ENCODE assay signal across 26 mouse cellular contexts in the genomic region with DNA sequence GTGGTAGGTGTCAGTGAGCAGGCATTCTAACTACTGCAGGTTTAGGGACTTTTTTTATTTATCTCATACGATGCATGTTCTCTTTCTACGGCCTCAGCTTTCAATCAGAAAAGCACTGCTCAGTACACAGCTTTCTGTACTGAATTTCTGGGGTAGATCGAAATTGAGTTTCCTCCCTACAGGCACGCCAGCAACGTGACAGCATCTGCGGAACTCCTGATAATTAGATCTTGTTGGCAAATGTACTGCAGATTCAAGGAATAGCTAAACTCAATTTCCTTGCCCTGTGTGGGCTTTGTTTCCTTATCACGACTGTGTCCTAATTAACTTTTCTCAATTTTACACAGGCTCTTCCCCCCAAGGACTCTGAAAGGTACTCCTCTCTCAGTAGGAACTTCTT.
A peak's percentile ranks its signal among the peaks of the same experiment; 100 is the strongest.
DNase-seq lines count a peak whose midpoint lies in the region; ATAC-seq lines count a peak whose summit lies in the region.
"Had no signal": no experiment of that assay in that cellular context is flagged by ENCODE, and none has a peak within 500 bp of the region (broad histone marks: within the 10 kb centered on the region; RNA-seq: fewer than 3 reads in every experiment).

No protein-coding gene starts in this region.

- H3K27ac ChIP-seq in hindbrain, embryonic 13.5 days = peak overlapping the region; percentile 14
- no peak overlapping the region for H3K27ac ChIP-seq in hindbrain, embryonic 10.5 days
- no peak overlapping the region for H3K27ac ChIP-seq in midbrain, embryonic 14.5 days (replicated peaks; ENCODE audit: low read depth, low read length)
- no peak overlapping the region for H3K27ac ChIP-seq in midbrain, embryonic 16.5 days (ENCODE audit: low read length)
- no peak overlapping the region for H3K27ac ChIP-seq in hindbrain, embryonic 16.5 days (ENCODE audit: low read depth, low read length)
- H3K27ac ChIP-seq: forebrain, embryonic 10.5 days; forebrain, embryonic 13.5 days; heart, embryonic 15.5 days had no signal

- H3K4me1 ChIP-seq in hindbrain, embryonic 13.5 days (replicated peaks) = no peaks in the 10 kb centered on the region
- H3K4me1 ChIP-seq in hindbrain, embryonic 10.5 days (replicated peaks) = no peaks in the 10 kb centered on the region
- no peaks in the 10 kb centered on the region for H3K4me1 ChIP-seq in midbrain, embryonic 14.5 days (ENCODE audit: control insufficient read depth, insufficient read depth, low read length)
- no peaks in the 10 kb centered on the region for H3K4me1 ChIP-seq in midbrain, embryonic 16.5 days (ENCODE audit: control insufficient read depth, insufficient read depth, low read length)
- no peaks in the 10 kb centered on the region for H3K4me1 ChIP-seq in hindbrain, embryonic 16.5 days (ENCODE audit: control insufficient read depth, insufficient read depth, low read depth, low read length)
- H3K4me1 ChIP-seq: forebrain, embryonic 10.5 days; forebrain, embryonic 13.5 days had no signal

- H3K9ac ChIP-seq in hindbrain, embryonic 13.5 days = no peak overlapping the region
- no peak overlapping the region for H3K9ac ChIP-seq in midbrain, embryonic 14.5 days (replicated peaks; ENCODE audit: low read length)
- H3K9ac ChIP-seq in midbrain, embryonic 16.5 days (ENCODE audit: low read depth, low read length) = no peak overlapping the region
- no peak overlapping the region for H3K9ac ChIP-seq in hindbrain, embryonic 16.5 days (ENCODE audit: low read depth, low read length)
- H3K9ac ChIP-seq: forebrain, embryonic 13.5 days; heart, embryonic 12.5 days; heart, embryonic 15.5 days had no signal

- DNase-seq in hindbrain, embryonic 10.5 days (ENCODE audit: low spot score) = no peak
- peak; percentile 22 for DNase-seq in midbrain, embryonic 14.5 days
- peak; percentile 85 for DNase-seq in MN1 (ENCODE audit: low spot score)
- no peak for DNase-seq in kidney, postnatal 10 days
- DNase-seq: adrenal gland, adult 8-10 months; adrenal gland, postnatal 25 days; B cell, adult 2 months; cerebellum, adult 18-20 months; cerebellum, adult 9-10 months; cerebellum, postnatal 14 days; gastrocnemius, postnatal 10 days; gastrocnemius, postnatal 36 days; heart, postnatal 10 days; heart, postnatal 36 days had no signal

- no peak overlapping the region for H3K4me2 ChIP-seq in hindbrain, embryonic 13.5 days
- H3K4me2 ChIP-seq in midbrain, embryonic 14.5 days (ENCODE audit: low read length) = no peak overlapping the region
- H3K4me2 ChIP-seq in midbrain, embryonic 16.5 days (ENCODE audit: low read length) = no peak overlapping the region
- H3K4me2 ChIP-seq in hindbrain, embryonic 16.5 days (ENCODE audit: low read length) = no peak overlapping the region
- H3K4me2 ChIP-seq: forebrain, embryonic 13.5 days; heart, embryonic 12.5 days; heart, embryonic 15.5 days had no signal

- no peak overlapping the region for H3K4me3 ChIP-seq in hindbrain, embryonic 13.5 days
- no peak overlapping the region for H3K4me3 ChIP-seq in hindbrain, embryonic 10.5 days
- no peak overlapping the region for H3K4me3 ChIP-seq in midbrain, embryonic 14.5 days (replicated peaks; ENCODE audit: low read depth, low read length)
- no peak overlapping the region for H3K4me3 ChIP-seq in midbrain, embryonic 16.5 days (ENCODE audit: low read depth, low read length)
- H3K4me3 ChIP-seq in hindbrain, embryonic 16.5 days (ENCODE audit: low read length) = no peak overlapping the region
- H3K4me3 ChIP-seq: forebrain, embryonic 10.5 days; forebrain, embryonic 13.5 days; heart, embryonic 12.5 days; heart, embryonic 15.5 days had no signal

- 75% methylated on average over 7 of the region's 7 CpGs for WGBS in hindbrain, embryonic 13.5 days
- 85% methylated on average over 7 of the region's 7 CpGs for WGBS in hindbrain, embryonic 10.5 days
- WGBS in midbrain, embryonic 14.5 days = 77% methylated on average over 7 of the region's 7 CpGs
- 70% methylated on average over 7 of the region's 7 CpGs for WGBS in midbrain, embryonic 16.5 days
- WGBS in hindbrain, embryonic 16.5 days = 66% methylated on average over 7 of the region's 7 CpGs

- H3K27me3 ChIP-seq in hindbrain, embryonic 13.5 days = no peaks in the 10 kb centered on the region
- no peaks in the 10 kb centered on the region for H3K27me3 ChIP-seq in hindbrain, embryonic 10.5 days (ENCODE audit: insufficient read depth, poor library complexity, severe bottlenecking)
- no peaks in the 10 kb centered on the region for H3K27me3 ChIP-seq in midbrain, embryonic 14.5 days (ENCODE audit: control insufficient read depth, insufficient read depth, low read length)
- no peaks in the 10 kb centered on the region for H3K27me3 ChIP-seq in midbrain, embryonic 16.5 days (ENCODE audit: control insufficient read depth, insufficient read depth, low read depth, low read length)
- H3K27me3 ChIP-seq in hindbrain, embryonic 16.5 days (replicated peaks; ENCODE audit: control insufficient read depth, insufficient read depth, low read length) = no peaks in the 10 kb centered on the region
- H3K27me3 ChIP-seq: CH12.LX; forebrain, embryonic 13.5 days; heart, embryonic 12.5 days; heart, embryonic 15.5 days had no signal

- H3K36me3 ChIP-seq in hindbrain, embryonic 13.5 days = no peaks in the 10 kb centered on the region
- no peaks in the 10 kb centered on the region for H3K36me3 ChIP-seq in hindbrain, embryonic 10.5 days
- H3K36me3 ChIP-seq in midbrain, embryonic 14.5 days (ENCODE audit: control insufficient read depth, insufficient read depth, low read length) = no peaks in the 10 kb centered on the region
- no peaks in the 10 kb centered on the region for H3K36me3 ChIP-seq in midbrain, embryonic 16.5 days (ENCODE audit: control insufficient read depth, insufficient read depth, low read length)
- H3K36me3 ChIP-seq in hindbrain, embryonic 16.5 days (ENCODE audit: control insufficient read depth, insufficient read depth, low read length) = no peaks in the 10 kb centered on the region
- H3K36me3 ChIP-seq: forebrain, embryonic 10.5 days; G1E; heart, embryonic 12.5 days; heart, embryonic 15.5 days had no signal

- no peaks in the 10 kb centered on the region for H3K9me3 ChIP-seq in hindbrain, embryonic 13.5 days
- H3K9me3 ChIP-seq in hindbrain, embryonic 10.5 days = no peaks in the 10 kb centered on the region
- H3K9me3 ChIP-seq in midbrain, embryonic 14.5 days (ENCODE audit: control insufficient read depth, low read length) = no peaks in the 10 kb centered on the region
- H3K9me3 ChIP-seq in midbrain, embryonic 16.5 days (replicated peaks; ENCODE audit: control insufficient read depth, low read length, poor library complexity, severe bottlenecking) = no peaks in the 10 kb centered on the region
- no peaks in the 10 kb centered on the region for H3K9me3 ChIP-seq in hindbrain, embryonic 16.5 days (ENCODE audit: control insufficient read depth, low read length)
- H3K9me3 ChIP-seq: forebrain, embryonic 10.5 days; forebrain, embryonic 13.5 days; G1E; heart, embryonic 12.5 days; heart, embryonic 15.5 days had no signal

- ATAC-seq in hindbrain, embryonic 13.5 days (ENCODE audit: low FRiP score) = 0 out of 2 replicates have a peak, but pooled peaks have one; percentile 49
- no peak for ATAC-seq in midbrain, embryonic 14.5 days (ENCODE audit: low FRiP score, low TSS enrichment)
- no peak for ATAC-seq in midbrain, embryonic 16.5 days
- ATAC-seq in hindbrain, embryonic 16.5 days = peak; percentile 79
- ATAC-seq: activated CD4-positive, CD25-positive, alpha-beta regulatory T cell, adult 4 months; forebrain, embryonic 13.5 days; forebrain, embryonic 16.5 days; intestine, postnatal 0 days had no signal

Comparison
In these comparisons a context has a peak if more than half of its experiments do, and no peak if none do; other contexts are left out.
1. ATAC-seq: peak in hindbrain, embryonic 13.5 days (single experiment) and hindbrain, embryonic 16.5 days (single experiment); none in midbrain, embryonic 14.5 days (single experiment) and midbrain, embryonic 16.5 days (single experiment).
2. DNase-seq: peak in midbrain, embryonic 14.5 days (single experiment) and MN1 (single experiment); none in hindbrain, embryonic 10.5 days (single experiment) and kidney, postnatal 10 days (single experiment).